Mouse (Mus musculus): ENCODE results near the gene Tas2r124.

DNA sequence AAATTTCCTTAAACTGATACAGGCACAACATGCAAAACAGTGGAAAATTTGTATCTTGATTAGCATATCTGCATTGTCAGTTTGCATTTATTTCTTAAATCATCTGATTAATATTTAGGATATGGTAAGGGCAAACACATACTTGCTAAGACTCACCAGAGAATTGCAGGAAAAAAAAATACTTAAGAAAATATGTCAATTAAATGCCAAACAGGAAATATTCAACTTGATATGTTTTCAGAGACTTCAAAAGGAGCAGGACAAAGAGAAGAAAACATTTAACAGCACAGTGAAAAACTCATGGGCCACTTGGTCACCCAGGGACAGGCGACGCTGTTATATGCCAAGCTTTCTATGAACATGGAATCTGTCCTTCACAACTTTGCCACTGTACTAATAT, 7.3 kb downstream of the Tas2r124 start, which contains the start of gene Tas2r102:
- TF ChIP-seq CTCF (IDR thresholded peaks at IDR 0.05; ENCODE audit: low read depth) (no peak), EP300 (IDR thresholded peaks at IDR 0.05; ENCODE audit: low read depth) (no peak)

Data from heart, postnatal 0 days (tissue).